Mouse (Mus musculus) CH12.LX (cell line): ENCODE data around the gene Gm20388. TPM values are rescaled to one million over a fixed set of nuclear protein-coding genes. Genes with fewer than 3 reads are reported as not detected.

Source experiments
- DNase-seq: peaks from one replicate; pipeline ENCODE4 v3.0.0-alpha.2; 2013; ENCODE audit errors: extremely low read depth
- H3K27ac ChIP-seq: 2 replicates; pipeline ENCODE4 v1.5.1; 2012; ENCODE audit warnings: low read depth, mild to moderate bottlenecking, control low read depth, moderate library complexity; ENCODE audit not compliant: insufficient read depth
- H3K27me3 ChIP-seq: replicated peaks from 2 replicates; pipeline ENCODE3; 2012; ENCODE audit warnings: inconsistent platforms
- H3K36me3 ChIP-seq, 2 experiments: replicated peaks in 1 of 2; 2 replicates each; pipeline versions ENCODE3 to v1.6.1; 2012; ENCODE audit warnings: inconsistent platforms in 1 of 2, low read length in 1 of 2, mild to moderate bottlenecking in 1 of 2, mixed read lengths in 1 of 2, moderate library complexity in 1 of 2; ENCODE audit not compliant: control insufficient read depth in 1 of 2, insufficient read depth in 1 of 2
- H3K4me1 ChIP-seq, 2 experiments: 2 replicates each; pipeline ENCODE4 v1.6.1; 2012; ENCODE audit warnings: inconsistent platforms in 1 of 2, moderate library complexity in 1 of 2; ENCODE audit not compliant: insufficient read depth in 2 of 2, control insufficient read depth in 1 of 2
- H3K4me2 ChIP-seq: 2 replicates; pipeline ENCODE4 v1.6.1; 2012; ENCODE audit warnings: low read depth, mild to moderate bottlenecking, control low read depth; ENCODE audit not compliant: poor library complexity, insufficient read depth, severe bottlenecking
- H3K4me3 ChIP-seq, 3 experiments: fragments of 150-350 bp in 1 of 3; sonication (generic) in 1 of 3; replicated peaks in 1 of 3; 2 replicates each; pipeline versions ENCODE3 to v1.5.1; 2011 to 2012; ENCODE audit warnings: low read depth in 2 of 3, low read length in 2 of 3, mild to moderate bottlenecking in 2 of 3, moderate library complexity in 2 of 3, control low read depth in 1 of 3, improper control_type of control experiment in 1 of 3, inconsistent platforms in 1 of 3, mixed read lengths in 1 of 3; ENCODE audit not compliant: poor library complexity in 1 of 3
- H3K79me2 ChIP-seq: replicated peaks from 2 replicates; pipeline ENCODE4 v1.6.1; 2012; ENCODE audit warnings: mild to moderate bottlenecking, moderate library complexity; ENCODE audit not compliant: control insufficient read depth, poor library complexity, insufficient read depth, severe bottlenecking; ENCODE audit errors: extremely low read depth
- H3K9ac ChIP-seq: 2 replicates; pipeline ENCODE4 v1.6.1; 2012; ENCODE audit warnings: low read depth, mild to moderate bottlenecking, control low read depth, moderate library complexity; ENCODE audit not compliant: insufficient read depth
- H3K9me3 ChIP-seq: replicated peaks from 2 replicates; pipeline ENCODE3; 2012; ENCODE audit warnings: low read length, inconsistent platforms, mixed read lengths
- CHD1 ChIP-seq: IDR thresholded peaks from 2 replicates; pipeline ENCODE4 v1.6.1; 2012; ENCODE audit warnings: low read depth, low read length, improper control_type of control experiment, inconsistent platforms
- CHD2 ChIP-seq: IDR thresholded peaks from 2 replicates; pipeline ENCODE4 v1.6.1; 2011; ENCODE audit warnings: low read length, improper control_type of control experiment
- CTCF ChIP-seq, 2 experiments: IDR thresholded peaks in 1 of 2; conservative IDR thresholded peaks in 1 of 2; 2 replicates each; pipeline ENCODE4 v1.5.1; 2011 to 2012; ENCODE audit warnings: low read depth in 2 of 2, low read length in 2 of 2, improper control_type of control experiment in 1 of 2, inconsistent platforms in 1 of 2, mild to moderate bottlenecking in 1 of 2, moderate library complexity in 1 of 2
- EP300 ChIP-seq: IDR thresholded peaks from 2 replicates; pipeline ENCODE4 v1.6.1; 2011; ENCODE audit warnings: low read length, improper control_type of control experiment
- ETS1 ChIP-seq: conservative IDR thresholded peaks from 2 replicates; pipeline ENCODE4 v1.6.1; 2012; ENCODE audit warnings: low read depth, mild to moderate bottlenecking, inconsistent platforms, low read length, improper control_type of control experiment, moderate library complexity
- GABPA ChIP-seq: IDR thresholded peaks from 2 replicates; pipeline ENCODE4 v1.6.1; 2012; ENCODE audit warnings: low read depth, low read length, improper control_type of control experiment, inconsistent platforms; ENCODE audit not compliant: insufficient replicate concordance
- HCFC1 ChIP-seq: IDR thresholded peaks from 2 replicates; pipeline ENCODE4 v1.6.1; 2012; ENCODE audit warnings: low read depth, mild to moderate bottlenecking, inconsistent platforms, low read length, improper control_type of control experiment
- IRF4 ChIP-seq: IDR thresholded peaks from 2 replicates; pipeline ENCODE4 v1.6.1; 2014; ENCODE audit warnings: low read depth, mild to moderate bottlenecking, inconsistent platforms, low read length, improper control_type of control experiment
- JUN ChIP-seq: IDR thresholded peaks from 2 replicates; pipeline ENCODE4 v1.6.1; 2011; ENCODE audit warnings: low read depth, mild to moderate bottlenecking, low read length, improper control_type of control experiment, moderate library complexity; ENCODE audit not compliant: insufficient read depth
- MAFK ChIP-seq: IDR thresholded peaks from 2 replicates; pipeline ENCODE4 v1.6.1; 2011; ENCODE audit warnings: low read length, improper control_type of control experiment; ENCODE audit not compliant: insufficient replicate concordance
- MAX ChIP-seq: IDR thresholded peaks from 2 replicates; pipeline ENCODE4 v1.6.1; 2011; ENCODE audit warnings: low read length, improper control_type of control experiment
- MEF2A ChIP-seq: IDR thresholded peaks from 2 replicates; pipeline ENCODE4 v1.6.1; 2014; ENCODE audit warnings: low read depth, mild to moderate bottlenecking, inconsistent platforms, low read length, improper control_type of control experiment, borderline replicate concordance
- MXI1 ChIP-seq: IDR thresholded peaks from 2 replicates; pipeline ENCODE4 v1.6.1; 2011; ENCODE audit warnings: mild to moderate bottlenecking, low read depth, low read length, improper control_type of control experiment
- MYC ChIP-seq: IDR thresholded peaks from 2 replicates; pipeline ENCODE4 v1.6.1; 2011; ENCODE audit warnings: low read depth, mild to moderate bottlenecking, improper control_type of control experiment, low read length
- NELFE ChIP-seq: IDR thresholded peaks from 2 replicates; pipeline ENCODE4 v1.6.1; 2011; ENCODE audit warnings: low read depth, low read length, improper control_type of control experiment
- POLR2AphosphoS2 ChIP-seq: IDR thresholded peaks from 2 replicates; pipeline ENCODE4 v1.6.1; 2011; ENCODE audit warnings: low read depth, low read length, improper control_type of control experiment
- RCOR1 ChIP-seq: conservative IDR thresholded peaks from 2 replicates; pipeline ENCODE4 v1.6.1; 2012; ENCODE audit warnings: low read depth, mild to moderate bottlenecking, inconsistent platforms, low read length, improper control_type of control experiment
- SIN3A ChIP-seq: IDR thresholded peaks from 2 replicates; pipeline ENCODE4 v1.6.1; 2012; ENCODE audit warnings: low read length, improper control_type of control experiment, inconsistent platforms
- SMC3 ChIP-seq: IDR thresholded peaks from 2 replicates; pipeline ENCODE4 v1.6.1; 2011; ENCODE audit warnings: low read depth, low read length, improper control_type of control experiment
- TCF12 ChIP-seq: IDR thresholded peaks from 2 replicates; pipeline ENCODE4 v1.6.1; 2014; ENCODE audit warnings: low read depth, mild to moderate bottlenecking, inconsistent platforms, low read length, improper control_type of control experiment
- USF2 ChIP-seq: conservative IDR thresholded peaks from 2 replicates; pipeline ENCODE4 v1.6.1; 2011; ENCODE audit warnings: low read depth, low read length, improper control_type of control experiment
- ZC3H11A ChIP-seq: IDR thresholded peaks from 2 replicates; pipeline ENCODE4 v1.6.1; 2012; ENCODE audit warnings: low read depth, mild to moderate bottlenecking, inconsistent platforms, low read length, improper control_type of control experiment
- dilution Hi-C: fragments of 300-500 bp; cut with MboI; formaldehyde crosslinking; loops from 2 replicates; pipeline ENCODE4 v1.14.3; 2020; ENCODE audit warnings: low sequenced_read_pairs; ENCODE audit not compliant: extremely low pct_unique_long_range_greater_than_20kb, extremely low pct_ligation_motif_present
- in situ Hi-C: fragments of 300-500 bp; cut with MboI; formaldehyde crosslinking; loops from 3 replicates; pipeline ENCODE4 v1.14.3; 2019; ENCODE audit warnings: low sequenced_read_pairs, low pct_ligation_motif_present, low pct_unique_long_range_greater_than_20kb, mixed read lengths
- polyA plus RNA-seq: library from polyadenylated mRNA; unstranded; fragments of >175 nt; gene quantifications from 2 replicates; pipeline ENCODE4 v1.2.1, GENCODE M21; 2012; ENCODE audit warnings: low read depth; ENCODE audit not compliant: insufficient read length
- total RNA-seq, 2 experiments: library from RNA; depleted of rRNA; stranded (reverse); fragments of 300-350 nt in 1 of 2; fragments of >200 nt in 1 of 2; gene quantifications; 2 replicates each; pipeline ENCODE4 v1.2.3; 2012 to 2014

Gm20388 gene
- total and polyA plus RNA-seq, 3 experiments: 14.8 to 26.3 (median 22.2) TPM

- H3K9ac ChIP-seq: no peak overlapping the region
- DNase-seq: no peak
- TF ChIP-seq GABPA: no peak
- TF ChIP-seq HCFC1: no peak
- no peak for TF ChIP-seq TCF12
- TF ChIP-seq MAX: no peak
- no peak for TF ChIP-seq CHD2
- no peak for TF ChIP-seq USF2
- TF ChIP-seq CTCF (conservative IDR thresholded peaks at IDR 0.05 in 1 of 2, IDR thresholded peaks at IDR 0.05 in 1 of 2; ENCODE audit: low read depth in 2 of 2, low read length in 2 of 2): no peak
- no peak for TF ChIP-seq SIN3A
- TF ChIP-seq ETS1: no peak
- TF ChIP-seq EP300: no peak
- TF ChIP-seq IRF4: no peak
- TF ChIP-seq ZC3H11A: no peak
- no peak for TF ChIP-seq SMC3
- TF ChIP-seq MAFK: no peak
- TF ChIP-seq MXI1: no peak
- no peak for TF ChIP-seq NELFE
- no peak for TF ChIP-seq MYC
- no peak for TF ChIP-seq POLR2AphosphoS2
- no peak for TF ChIP-seq JUN
- TF ChIP-seq, all 38 proteins: peak for 0
- Histone ChIP-seq H3K36me3 (no peaks in the 10 kb centered on the region), H3K4me2 (no peak overlapping the region), H3K4me3 (no peak overlapping the region), H3K4me1 (no peaks in the 10 kb centered on the region), H3K27ac (no peak overlapping the region), H3K79me2 (no peaks in the 10 kb centered on the region), H3K27me3 (peaks cover 77% of the 10 kb centered on the region), H3K9me3 (no peaks in the 10 kb centered on the region)
- in situ Hi-C loops (no loop called here), dilution Hi-C loops (no loop called here)
Observed at GRCm38 (mm10) chr8:121454737-121455136, 1544.1 kb downstream of the Gm20388 start.

GRCm38 (mm10) chr8:121461192-121461591 is 1550.6 kb downstream of the Gm20388 start:
- Histone ChIP-seq H3K4me3 (no peak overlapping the region), H3K27ac (no peak overlapping the region), H3K27me3 (peaks cover 46% of the 10 kb centered on the region), H3K36me3 (no peaks in the 10 kb centered on the region), H3K79me2 (no peaks in the 10 kb centered on the region), H3K9me3 (peaks cover 28% of the 10 kb centered on the region), H3K4me2 (no peak overlapping the region), H3K4me1 (no peaks in the 10 kb centered on the region; a peak in 1 of 4 replicates), H3K9ac (no peak overlapping the region)
- TF ChIP-seq MEF2A (no peak), RCOR1 (no peak), CHD1 (no peak), SMC3 (no peak)
- DNase-seq: no peak
- dilution Hi-C loops (no loop called here), in situ Hi-C loops (no loop called here)
